Mouse (Mus musculus): ENCODE results near the gene Ugdh. TPM values are rescaled to one million over a fixed set of nuclear protein-coding genes. Genes with fewer than 3 reads are reported as not detected.
A peak's percentile ranks its signal among the peaks of the same experiment; 100 is the strongest.

Ugdh gene
- polyA plus RNA-seq, 1 experiment from 2014 or later: 46.0 TPM

DNA sequence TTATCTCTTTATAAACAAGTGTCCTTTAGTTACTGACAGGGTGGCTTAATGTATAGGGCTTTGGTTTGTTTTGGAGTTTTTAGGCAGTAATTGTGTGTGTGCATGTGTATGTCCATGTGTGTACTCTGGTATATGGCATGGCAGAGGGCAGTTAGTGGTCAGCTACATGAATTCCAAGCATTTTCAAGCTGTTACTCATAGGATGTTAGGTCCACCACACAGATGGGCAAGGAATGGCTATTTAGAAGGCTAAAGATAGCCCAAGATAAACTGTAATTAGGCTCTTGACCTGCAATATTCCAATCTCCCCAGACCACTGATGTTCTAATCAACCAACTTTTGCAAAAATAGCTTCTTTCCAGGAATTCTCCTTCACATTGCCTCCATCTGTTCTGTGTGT, 2.3 kb upstream of the Ugdh start:
- Histone ChIP-seq H3K4me1 (ENCODE audit: control insufficient read depth, insufficient read depth, low read length) (peaks cover 12% of the 10 kb centered on the region), H3K9ac (ENCODE audit: low read depth, low read length) (no peak overlapping the region), H3K9me3 (replicated peaks; ENCODE audit: control insufficient read depth, low read length, poor library complexity, severe bottlenecking) (no peaks in the 10 kb centered on the region), H3K27ac (ENCODE audit: low read length) (no peak overlapping the region), H3K36me3 (ENCODE audit: control insufficient read depth, insufficient read depth, low read length) (no peaks in the 10 kb centered on the region), H3K27me3 (ENCODE audit: control insufficient read depth, insufficient read depth, low read depth, low read length) (no peaks in the 10 kb centered on the region), H3K4me3 (ENCODE audit: low read depth, low read length) (no peak overlapping the region), H3K4me2 (ENCODE audit: low read length) (no peak overlapping the region)
- no peak for ATAC-seq

DNA sequence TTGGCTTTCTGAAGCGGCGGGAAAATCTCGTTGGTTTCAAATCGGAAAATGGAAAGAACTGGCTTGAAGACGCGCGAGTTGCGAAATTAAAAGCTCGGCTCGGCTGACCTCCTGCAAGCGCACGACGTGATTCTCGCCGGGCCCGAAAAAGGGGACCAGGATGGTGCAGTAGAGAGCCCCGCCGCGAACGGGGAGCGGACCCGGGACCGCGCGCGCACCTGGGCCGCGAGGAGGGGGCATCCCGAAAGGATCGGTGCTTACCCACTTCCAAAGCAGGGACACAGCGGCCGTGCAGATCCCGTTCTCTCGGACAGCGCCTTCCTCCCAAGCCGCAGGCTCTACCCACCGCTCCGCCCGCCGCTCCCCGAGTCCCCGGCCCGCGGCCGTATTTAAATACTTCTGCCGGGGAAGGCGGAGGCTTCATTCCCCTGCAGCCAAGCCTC, 365 bp downstream of the Ugdh start:
- H3K4me3 ChIP-seq (ENCODE audit: low read depth, low read length): peak overlapping the region; percentile 89
- H3K9ac ChIP-seq (ENCODE audit: low read depth, low read length): peak overlapping the region; percentile 84
- peaks cover 12% of the 10 kb centered on the region for H3K4me1 ChIP-seq (ENCODE audit: control insufficient read depth, insufficient read depth, low read length)
- H3K36me3 ChIP-seq (ENCODE audit: control insufficient read depth, insufficient read depth, low read length): 0 out of 2 replicates have a peak, but pooled peaks cover under 1% of the 10 kb centered on the region
- peak; percentile 74; the same call in 1 of the 2 replicates for ATAC-seq
- H3K9me3 ChIP-seq (replicated peaks; ENCODE audit: control insufficient read depth, low read length, poor library complexity, severe bottlenecking): no peaks in the 10 kb centered on the region
- peak overlapping the region; percentile 88 for H3K4me2 ChIP-seq (ENCODE audit: low read length)
- H3K27ac ChIP-seq (ENCODE audit: low read length): peak overlapping the region; percentile 86
- no peaks in the 10 kb centered on the region for H3K27me3 ChIP-seq (ENCODE audit: control insufficient read depth, insufficient read depth, low read depth, low read length)
- 0% methylated on average over 46 of the region's 47 CpGs for WGBS

DNA sequence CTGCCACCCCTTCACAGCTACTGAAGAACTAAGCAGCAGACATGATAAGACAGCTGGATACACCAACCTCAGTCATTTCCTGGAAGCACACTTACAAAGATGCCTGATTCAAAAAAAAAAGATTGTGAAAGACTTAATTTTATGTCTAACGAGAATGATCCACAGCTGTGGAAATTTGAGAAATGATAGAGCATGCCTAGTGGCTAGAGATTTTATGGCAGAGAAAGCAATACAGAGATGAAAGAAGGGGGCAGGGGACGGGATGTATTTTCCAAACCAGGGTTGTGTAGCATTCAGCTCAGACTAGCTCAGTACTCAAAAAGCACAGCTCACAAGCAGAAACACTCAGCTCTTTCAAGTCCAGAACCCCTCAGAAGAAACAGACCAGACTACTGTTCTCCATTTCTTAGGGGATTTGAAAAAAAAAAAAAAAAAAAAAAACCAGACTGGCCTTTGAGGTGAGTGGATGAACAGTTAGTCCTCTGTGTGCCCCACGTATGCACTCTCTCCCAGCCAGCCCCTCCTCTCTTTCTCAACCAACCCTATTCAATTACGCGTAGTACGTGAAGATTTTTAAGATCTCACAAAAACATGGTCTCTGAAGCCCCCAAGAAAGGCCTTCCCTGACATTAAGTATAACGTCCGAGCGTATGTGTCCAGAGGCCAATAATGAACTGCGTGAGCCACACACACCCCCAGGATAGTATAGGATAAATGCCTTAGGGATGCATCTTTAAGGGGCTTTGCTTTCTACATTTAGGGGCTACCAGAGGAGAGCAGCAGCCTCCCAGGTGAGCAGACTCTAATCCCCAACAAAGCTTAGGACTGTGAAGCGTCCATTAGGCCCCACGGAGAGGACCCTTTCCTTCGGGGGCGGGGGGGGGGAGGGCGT, 1.0 kb downstream of the Ugdh start:
- peak overlapping the region; percentile 84 for H3K9ac ChIP-seq (ENCODE audit: low read depth, low read length)
- peak overlapping the region; percentile 88 for H3K4me2 ChIP-seq (ENCODE audit: low read length)
- no peaks in the 10 kb centered on the region for H3K27me3 ChIP-seq (ENCODE audit: control insufficient read depth, insufficient read depth, low read depth, low read length)
- H3K4me3 ChIP-seq (ENCODE audit: low read depth, low read length): peak overlapping the region; percentile 89
- H3K4me1 ChIP-seq (ENCODE audit: control insufficient read depth, insufficient read depth, low read length): peaks cover 12% of the 10 kb centered on the region
- 0 out of 2 replicates have a peak, but pooled peaks cover 4% of the 10 kb centered on the region for H3K36me3 ChIP-seq (ENCODE audit: control insufficient read depth, insufficient read depth, low read length)
- peak; percentile 32 for ATAC-seq
- H3K9me3 ChIP-seq (replicated peaks; ENCODE audit: control insufficient read depth, low read length, poor library complexity, severe bottlenecking): no peaks in the 10 kb centered on the region
- 2% methylated on average over 15 of the region's 15 CpGs for WGBS
- H3K27ac ChIP-seq (ENCODE audit: low read length): peak overlapping the region; percentile 86

DNA sequence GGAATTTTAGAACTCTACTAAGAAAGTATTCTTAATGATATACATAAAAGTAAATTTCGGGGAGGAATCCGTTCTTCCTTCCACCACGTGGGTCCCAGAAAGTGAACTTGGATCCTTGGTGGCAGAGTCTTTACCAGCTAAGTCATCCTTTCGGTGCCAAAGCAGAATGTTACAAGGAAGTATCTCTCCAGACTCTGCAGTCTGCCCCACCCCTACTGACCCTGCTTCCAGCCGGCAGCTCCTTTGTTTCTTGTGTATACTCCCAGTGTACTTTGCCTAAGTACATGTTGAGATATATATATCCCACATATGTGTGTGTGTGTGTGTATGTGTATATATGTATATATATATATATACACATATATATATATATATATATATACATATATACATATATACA, 6.3 kb downstream of the Ugdh start:
- Histone ChIP-seq H3K27ac (ENCODE audit: low read length) (no peak overlapping the region), H3K27me3 (ENCODE audit: control insufficient read depth, insufficient read depth, low read depth, low read length) (no peaks in the 10 kb centered on the region), H3K9ac (ENCODE audit: low read depth, low read length) (no peak overlapping the region), H3K9me3 (replicated peaks; ENCODE audit: control insufficient read depth, low read length, poor library complexity, severe bottlenecking) (no peaks in the 10 kb centered on the region), H3K4me1 (ENCODE audit: control insufficient read depth, insufficient read depth, low read length) (peaks cover 12% of the 10 kb centered on the region), H3K4me3 (ENCODE audit: low read depth, low read length) (no peak overlapping the region), H3K4me2 (ENCODE audit: low read length) (no peak overlapping the region), H3K36me3 (ENCODE audit: control insufficient read depth, insufficient read depth, low read length) (peaks cover 11% of the 10 kb centered on the region)
- 90% methylated on average over 5 of the region's 5 CpGs for WGBS
- ATAC-seq: no peak

DNA sequence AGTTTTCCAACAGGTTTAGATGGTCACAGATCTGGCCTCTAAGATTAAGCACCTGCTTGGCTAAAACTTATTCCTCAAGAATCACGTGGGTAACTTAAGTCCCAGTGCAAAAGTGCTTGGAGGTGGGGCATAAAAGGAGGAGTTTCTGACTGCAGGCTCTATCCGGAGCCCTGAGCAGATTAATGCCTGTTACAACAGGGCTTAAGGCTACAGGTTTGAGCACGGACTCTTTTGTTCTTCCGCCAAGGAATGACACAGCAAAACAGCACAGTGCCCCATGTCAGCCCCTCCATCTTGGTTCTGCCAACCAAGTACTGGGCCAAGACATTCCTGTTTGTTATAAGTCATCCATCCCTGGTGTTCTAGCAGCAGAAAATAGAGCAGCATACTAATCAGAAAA, 7.4 kb downstream of the Ugdh start:
- H3K4me1 ChIP-seq (ENCODE audit: control insufficient read depth, insufficient read depth, low read length): peaks cover 2% of the 10 kb centered on the region; the same call in 1 of the 2 replicates
- ATAC-seq: no peak
- no peak overlapping the region for H3K27ac ChIP-seq (ENCODE audit: low read length)
- H3K27me3 ChIP-seq (ENCODE audit: control insufficient read depth, insufficient read depth, low read depth, low read length): no peaks in the 10 kb centered on the region
- WGBS: 30% methylated on average over 4 of the region's 4 CpGs
- H3K4me2 ChIP-seq (ENCODE audit: low read length): no peak overlapping the region
- H3K36me3 ChIP-seq (ENCODE audit: control insufficient read depth, insufficient read depth, low read length): peaks cover 18% of the 10 kb centered on the region
- no peak overlapping the region for H3K4me3 ChIP-seq (ENCODE audit: low read depth, low read length)
- no peaks in the 10 kb centered on the region for H3K9me3 ChIP-seq (replicated peaks; ENCODE audit: control insufficient read depth, low read length, poor library complexity, severe bottlenecking)
- H3K9ac ChIP-seq (ENCODE audit: low read depth, low read length): no peak overlapping the region

DNA sequence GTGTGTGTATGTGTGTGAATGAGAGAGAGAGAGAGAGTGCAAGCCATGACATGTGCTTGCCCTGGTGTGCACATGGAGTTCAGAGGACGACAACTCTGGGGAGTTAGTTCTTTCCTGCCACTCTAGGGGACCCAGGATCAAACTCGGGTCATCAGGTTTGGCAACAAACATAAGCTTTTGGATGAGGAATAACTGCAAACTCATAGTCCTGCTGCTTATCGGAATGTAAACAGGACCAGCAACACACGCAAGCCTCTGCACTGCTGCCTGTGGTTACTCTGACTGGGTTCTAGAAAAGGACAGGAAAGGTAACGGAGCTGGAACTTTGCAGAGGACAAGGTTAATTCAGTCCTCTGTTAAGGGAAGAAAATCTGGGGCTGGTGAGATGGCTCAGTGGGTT, 10.5 kb downstream of the Ugdh start:
- no peaks in the 10 kb centered on the region for H3K4me1 ChIP-seq (ENCODE audit: control insufficient read depth, insufficient read depth, low read length)
- no peak overlapping the region for H3K4me2 ChIP-seq (ENCODE audit: low read length)
- no peak overlapping the region for H3K4me3 ChIP-seq (ENCODE audit: low read depth, low read length)
- WGBS: 94% methylated on average over 5 of the region's 5 CpGs
- no peak overlapping the region for H3K27ac ChIP-seq (ENCODE audit: low read length)
- H3K36me3 ChIP-seq (ENCODE audit: control insufficient read depth, insufficient read depth, low read length): peaks cover 37% of the 10 kb centered on the region
- H3K9me3 ChIP-seq (replicated peaks; ENCODE audit: control insufficient read depth, low read length, poor library complexity, severe bottlenecking): no peaks in the 10 kb centered on the region
- no peak overlapping the region for H3K9ac ChIP-seq (ENCODE audit: low read depth, low read length)
- no peaks in the 10 kb centered on the region for H3K27me3 ChIP-seq (ENCODE audit: control insufficient read depth, insufficient read depth, low read depth, low read length)
- ATAC-seq: no peak

DNA sequence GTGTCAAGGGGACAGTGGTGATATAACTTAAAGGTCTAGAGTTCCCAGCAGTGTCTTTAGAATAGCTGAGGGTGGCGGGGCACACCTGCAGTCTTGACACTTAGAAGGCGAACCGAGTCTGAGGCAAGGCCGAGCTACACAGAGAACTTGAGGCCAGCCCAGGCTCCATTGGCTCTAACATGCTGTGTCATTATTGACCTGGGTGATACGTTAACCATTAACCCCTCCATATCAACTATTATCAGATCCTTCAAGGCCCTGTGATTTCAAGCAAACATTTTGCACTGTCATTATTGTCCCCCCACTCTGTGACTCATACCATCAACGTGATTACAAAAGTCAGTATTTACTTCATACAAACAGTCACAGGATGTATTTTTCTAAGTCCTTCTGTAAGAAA, 11.5 kb downstream of the Ugdh start:
- Histone ChIP-seq H3K9me3 (replicated peaks; ENCODE audit: control insufficient read depth, low read length, poor library complexity, severe bottlenecking) (no peaks in the 10 kb centered on the region), H3K36me3 (ENCODE audit: control insufficient read depth, insufficient read depth, low read length) (peaks cover 35% of the 10 kb centered on the region), H3K4me3 (ENCODE audit: low read depth, low read length) (no peak overlapping the region), H3K4me2 (ENCODE audit: low read length) (no peak overlapping the region), H3K4me1 (ENCODE audit: control insufficient read depth, insufficient read depth, low read length) (no peaks in the 10 kb centered on the region), H3K27me3 (ENCODE audit: control insufficient read depth, insufficient read depth, low read depth, low read length) (no peaks in the 10 kb centered on the region), H3K9ac (ENCODE audit: low read depth, low read length) (no peak overlapping the region), H3K27ac (ENCODE audit: low read length) (no peak overlapping the region)
- 92% methylated on average over 6 of the region's 6 CpGs for WGBS
- ATAC-seq: no peak

DNA sequence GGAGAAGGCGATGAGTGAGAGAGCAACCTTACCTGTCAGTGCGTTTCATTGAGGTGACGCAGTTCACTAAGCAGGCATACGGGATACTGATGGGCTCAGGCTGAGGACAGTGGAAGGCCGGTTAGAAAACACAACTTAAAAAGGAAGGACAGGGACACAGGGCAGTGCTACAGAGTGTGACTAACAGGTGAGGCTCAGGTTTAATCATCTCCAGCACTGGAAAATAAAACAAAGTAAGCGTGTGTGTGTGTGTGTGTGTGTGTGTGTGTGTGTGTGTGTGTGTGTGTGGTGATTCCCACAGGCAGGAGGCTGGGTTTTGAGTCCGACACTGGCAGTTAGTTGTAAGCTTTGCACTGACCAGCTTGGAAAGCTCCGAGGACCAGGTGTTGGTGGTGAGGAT, 12.9 kb downstream of the Ugdh start:
- H3K9ac ChIP-seq (ENCODE audit: low read depth, low read length): no peak overlapping the region
- H3K27me3 ChIP-seq (ENCODE audit: control insufficient read depth, insufficient read depth, low read depth, low read length): no peaks in the 10 kb centered on the region
- 93% methylated on average over 8 of the region's 8 CpGs for WGBS
- no peaks in the 10 kb centered on the region for H3K4me1 ChIP-seq (ENCODE audit: control insufficient read depth, insufficient read depth, low read length)
- no peak overlapping the region for H3K27ac ChIP-seq (ENCODE audit: low read length)
- H3K36me3 ChIP-seq (ENCODE audit: control insufficient read depth, insufficient read depth, low read length): peaks cover 35% of the 10 kb centered on the region
- H3K9me3 ChIP-seq (replicated peaks; ENCODE audit: control insufficient read depth, low read length, poor library complexity, severe bottlenecking): no peaks in the 10 kb centered on the region
- no peak overlapping the region for H3K4me2 ChIP-seq (ENCODE audit: low read length)
- ATAC-seq: no peak
- H3K4me3 ChIP-seq (ENCODE audit: low read depth, low read length): no peak overlapping the region

DNA sequence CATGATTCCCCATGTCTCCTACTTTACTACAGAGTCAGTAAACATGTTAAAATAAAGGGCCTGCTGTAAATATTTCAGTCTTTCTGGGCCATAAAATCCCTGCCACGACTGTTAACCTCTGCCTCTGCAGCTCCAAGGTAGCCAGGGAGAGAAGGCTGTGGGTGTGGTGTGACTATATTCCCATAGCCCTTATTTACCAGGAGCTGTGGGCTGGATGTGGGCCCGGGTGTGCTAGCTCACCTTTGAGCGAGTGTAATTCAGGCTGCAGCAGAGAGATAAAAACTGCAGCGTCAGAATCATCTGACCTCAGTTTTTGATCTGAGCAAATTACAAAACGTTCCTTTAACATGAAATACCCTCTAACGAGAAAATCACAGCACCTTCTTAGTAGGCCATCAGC, 14.9 kb downstream of the Ugdh start:
- Histone ChIP-seq H3K27ac (ENCODE audit: low read length) (no peak overlapping the region), H3K36me3 (ENCODE audit: control insufficient read depth, insufficient read depth, low read length) (peaks cover 41% of the 10 kb centered on the region), H3K9me3 (replicated peaks; ENCODE audit: control insufficient read depth, low read length, poor library complexity, severe bottlenecking) (no peaks in the 10 kb centered on the region), H3K4me1 (ENCODE audit: control insufficient read depth, insufficient read depth, low read length) (no peaks in the 10 kb centered on the region), H3K4me3 (ENCODE audit: low read depth, low read length) (no peak overlapping the region), H3K4me2 (ENCODE audit: low read length) (no peak overlapping the region), H3K27me3 (ENCODE audit: control insufficient read depth, insufficient read depth, low read depth, low read length) (no peaks in the 10 kb centered on the region), H3K9ac (ENCODE audit: low read depth, low read length) (no peak overlapping the region)
- WGBS: 85% methylated on average over 6 of the region's 6 CpGs
- ATAC-seq: no peak
